Mouse (Mus musculus): ENCODE results near the gene Snrpf.

DNA sequence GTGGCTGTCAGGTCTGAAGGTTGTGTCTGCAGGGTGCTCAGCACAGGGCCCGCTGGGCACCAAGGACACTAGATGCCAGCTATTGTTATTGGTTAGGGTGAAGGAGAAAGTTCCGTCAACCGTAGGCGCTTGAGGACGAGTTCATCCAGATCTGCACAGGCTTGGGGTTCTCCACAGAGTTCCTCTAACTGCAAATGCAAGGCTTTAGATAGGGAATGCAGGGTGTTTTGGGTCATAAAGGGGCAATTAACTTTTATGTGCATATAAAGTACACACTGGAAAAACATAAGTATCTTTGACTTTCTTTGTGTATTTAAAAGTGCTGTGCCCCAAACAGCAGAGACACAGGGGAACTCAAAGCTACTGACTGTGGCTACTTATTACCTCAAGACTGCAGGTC lies 40.8 kb upstream of the Snrpf start:
- no peak for TF ChIP-seq POLR2A (IDR thresholded peaks at IDR 0.05; ENCODE audit: insufficient read length, low read depth)
- TF ChIP-seq SRF (IDR thresholded peaks at IDR 0.05; ENCODE audit: control insufficient read depth, insufficient read length, low read depth), result no peak
- no peak for TF ChIP-seq USF1 (IDR thresholded peaks at IDR 0.05; ENCODE audit: low read depth)
- TF ChIP-seq E2F4 (IDR thresholded peaks at IDR 0.05; ENCODE audit: insufficient read depth), result no peak
- no peak for TF ChIP-seq CEBPB (IDR thresholded peaks at IDR 0.05; ENCODE audit: insufficient read depth, poor library complexity, severe bottlenecking)
- TF ChIP-seq TCF12 (IDR thresholded peaks at IDR 0.05; ENCODE audit: insufficient read depth, poor library complexity, severe bottlenecking), result no peak
- no peak for TF ChIP-seq MYOG (IDR thresholded peaks at IDR 0.05; ENCODE audit: control insufficient read depth in 1 of 3, insufficient read depth in 1 of 3, insufficient read length in 2 of 3, low read depth in 2 of 3)
- TF ChIP-seq TCF3 (IDR thresholded peaks at IDR 0.05; ENCODE audit: insufficient read length, low read depth), result no peak
- TF ChIP-seq MYOD1 (IDR thresholded peaks at IDR 0.05; ENCODE audit: control insufficient read depth in 1 of 3, insufficient read length in 2 of 3, low read depth in 2 of 3), result no peak
- no peak for TF ChIP-seq MAX (IDR thresholded peaks at IDR 0.05; ENCODE audit: low read depth)
- TF ChIP-seq POLR2AphosphoS2 (IDR thresholded peaks at IDR 0.05; ENCODE audit: insufficient read length, low read depth), result no peak
